Mouse (Mus musculus): ENCODE data around the gene Fbxo41.

DNA sequence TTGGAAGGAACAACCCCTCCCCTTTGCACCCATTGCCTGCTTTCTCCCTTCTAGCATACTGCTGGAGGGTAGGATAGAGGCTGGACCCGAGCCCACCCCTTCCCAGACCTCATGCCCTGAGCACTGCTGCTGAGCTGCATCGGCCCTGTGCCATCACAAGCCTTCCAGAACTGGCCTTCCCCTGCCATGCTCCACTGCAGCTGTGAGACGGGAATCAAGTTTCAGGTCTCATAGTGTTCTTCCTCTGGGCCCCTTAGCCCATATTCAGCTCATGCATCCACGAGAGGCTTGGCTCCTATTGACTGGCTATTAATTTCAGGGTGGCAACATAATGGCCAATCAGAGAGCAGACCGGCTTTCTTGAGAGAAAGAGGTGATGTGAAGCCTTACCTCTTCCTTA lies 57.5 kb downstream of the Fbxo41 start:
- TF ChIP-seq POLR2A (IDR thresholded peaks at IDR 0.05; ENCODE audit: borderline replicate concordance, control insufficient read depth, low read depth, low read length) (no peak), CTCF (IDR thresholded peaks at IDR 0.05; ENCODE audit: control insufficient read depth, insufficient read depth, low read length) (no peak)

Measured in bone marrow, adult 2 months (tissue).